Mouse (Mus musculus): ENCODE data around the gene Kif1bp. TPM values are rescaled to one million over a fixed set of nuclear protein-coding genes. Genes with fewer than 3 reads are reported as not detected.

Gene Kif1bp
- polyA plus RNA-seq, 1 experiment from 2014 or later, result 21.7 TPM

DNA sequence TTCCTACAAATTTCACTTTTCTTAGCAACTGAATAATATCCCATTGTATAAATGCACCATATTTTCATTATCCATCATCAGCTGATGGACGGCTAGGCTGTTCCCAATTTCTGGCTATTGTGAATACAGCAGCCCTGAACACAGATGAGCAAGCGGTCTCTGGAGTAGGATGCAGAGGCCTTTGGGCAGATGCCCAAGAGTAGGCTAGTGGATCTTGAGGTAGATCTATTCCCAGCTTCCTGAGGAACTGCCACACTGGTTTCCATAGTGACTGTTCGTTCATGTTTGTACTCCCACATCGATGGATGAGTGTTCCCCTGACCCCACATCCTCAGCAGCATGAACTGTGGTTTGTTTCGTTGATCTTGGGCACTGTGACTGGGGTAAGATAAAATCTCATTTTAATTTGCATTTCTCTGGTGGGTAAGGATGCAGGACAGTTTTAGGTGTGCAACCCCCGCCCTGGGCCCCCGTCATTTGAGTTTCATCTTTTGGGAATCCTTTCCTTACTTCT lies 27.4 kb downstream of the Kif1bp start:
- 81% methylated on average over 7 of the region's 7 CpGs for WGBS
- H3K4me1 ChIP-seq (replicated peaks; ENCODE audit: control insufficient read depth, insufficient read depth, low read length), result no peaks in the 10 kb centered on the region
- H3K9ac ChIP-seq (ENCODE audit: low read depth, low read length), result no peak overlapping the region
- no peaks in the 10 kb centered on the region for H3K9me3 ChIP-seq (ENCODE audit: control insufficient read depth)
- no peak for TF ChIP-seq CTCF (IDR thresholded peaks at IDR 0.05; ENCODE audit: low read depth)
- no peak overlapping the region for H3K4me2 ChIP-seq (replicated peaks; ENCODE audit: low read depth)
- no peaks in the 10 kb centered on the region; the same call in 1 of the 2 replicates for H3K36me3 ChIP-seq (ENCODE audit: control insufficient read depth, insufficient read depth)
- H3K27me3 ChIP-seq (replicated peaks; ENCODE audit: control insufficient read depth, insufficient read depth, low read length), result no peaks in the 10 kb centered on the region
- H3K27ac ChIP-seq (ENCODE audit: low read depth, low read length), result no peak overlapping the region
- no peak for ATAC-seq
- no peak overlapping the region for H3K4me3 ChIP-seq (ENCODE audit: low read depth, low read length)

GRCm38 (mm10) chr10:62549523-62550166 lies 28.6 kb downstream of the Kif1bp start:
- peak; percentile 80 for TF ChIP-seq CTCF (IDR thresholded peaks at IDR 0.05; ENCODE audit: low read depth)
- ATAC-seq, result peak; percentile 61; the same call in 1 of the 2 replicates
- Histone ChIP-seq H3K27me3 (replicated peaks; ENCODE audit: control insufficient read depth, insufficient read depth, low read length) (no peaks in the 10 kb centered on the region), H3K4me1 (replicated peaks; ENCODE audit: control insufficient read depth, insufficient read depth, low read length) (no peaks in the 10 kb centered on the region), H3K36me3 (ENCODE audit: control insufficient read depth, insufficient read depth) (no peaks in the 10 kb centered on the region; the same call in 1 of the 2 replicates), H3K9ac (ENCODE audit: low read depth, low read length) (no peak overlapping the region), H3K4me3 (ENCODE audit: low read depth, low read length) (no peak overlapping the region), H3K27ac (ENCODE audit: low read depth, low read length) (no peak overlapping the region), H3K4me2 (replicated peaks; ENCODE audit: low read depth) (no peak overlapping the region), H3K9me3 (ENCODE audit: control insufficient read depth) (no peaks in the 10 kb centered on the region)
- 22% methylated on average over 16 of the region's 16 CpGs for WGBS

DNA sequence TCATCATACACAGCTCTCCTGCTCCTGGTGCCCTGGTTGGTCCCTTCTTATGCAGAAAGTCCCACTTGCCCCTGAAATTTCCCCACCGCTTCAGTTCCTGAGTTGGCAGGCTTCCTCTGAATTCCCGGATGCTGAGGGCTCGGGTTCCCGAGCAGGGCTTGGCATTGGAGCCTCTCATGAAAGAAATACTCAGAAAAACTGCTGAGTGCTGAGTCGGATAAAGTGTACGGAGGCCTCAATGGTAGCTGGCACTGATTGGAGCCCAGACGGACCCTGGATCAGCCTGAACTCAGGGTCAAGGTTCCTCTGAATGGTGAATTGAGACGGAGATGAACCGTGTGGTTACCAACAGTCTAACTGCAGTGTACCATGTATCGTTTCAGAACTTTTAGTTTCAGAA lies 31.8 kb downstream of the Kif1bp start:
- ATAC-seq, result no peak
- Histone ChIP-seq H3K27ac (ENCODE audit: low read depth, low read length) (no peak overlapping the region), H3K9me3 (ENCODE audit: control insufficient read depth) (no peaks in the 10 kb centered on the region), H3K9ac (ENCODE audit: low read depth, low read length) (no peak overlapping the region), H3K36me3 (ENCODE audit: control insufficient read depth, insufficient read depth) (no peaks in the 10 kb centered on the region), H3K4me1 (replicated peaks; ENCODE audit: control insufficient read depth, insufficient read depth, low read length) (no peaks in the 10 kb centered on the region), H3K27me3 (replicated peaks; ENCODE audit: control insufficient read depth, insufficient read depth, low read length) (no peaks in the 10 kb centered on the region), H3K4me3 (ENCODE audit: low read depth, low read length) (no peak overlapping the region), H3K4me2 (replicated peaks; ENCODE audit: low read depth) (no peak overlapping the region)
- WGBS, result 55% methylated on average over 10 of the region's 10 CpGs
- no peak for TF ChIP-seq CTCF (IDR thresholded peaks at IDR 0.05; ENCODE audit: low read depth)

DNA sequence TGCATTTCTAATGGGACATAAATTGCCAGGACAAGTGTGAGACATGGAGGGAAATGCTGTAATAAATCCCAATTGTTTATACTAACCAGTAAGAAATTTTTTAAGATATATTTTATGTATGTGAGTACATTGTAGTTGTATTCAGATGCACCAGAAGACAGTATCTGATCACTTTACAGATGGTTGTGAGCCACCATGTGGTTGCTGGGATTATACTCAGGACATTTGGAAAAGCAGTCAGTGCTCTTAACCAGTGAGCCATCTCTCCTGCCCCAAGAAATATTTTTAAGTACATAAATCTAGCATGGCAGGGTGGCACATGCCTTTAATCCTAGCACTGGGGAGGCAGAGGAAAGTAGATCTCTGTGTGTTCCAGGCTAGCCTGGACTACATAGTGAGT lies 32.5 kb downstream of the Kif1bp start:
- Histone ChIP-seq H3K27me3 (replicated peaks; ENCODE audit: control insufficient read depth, insufficient read depth, low read length) (no peaks in the 10 kb centered on the region), H3K9me3 (ENCODE audit: control insufficient read depth) (no peaks in the 10 kb centered on the region), H3K9ac (ENCODE audit: low read depth, low read length) (no peak overlapping the region), H3K27ac (ENCODE audit: low read depth, low read length) (no peak overlapping the region), H3K4me1 (replicated peaks; ENCODE audit: control insufficient read depth, insufficient read depth, low read length) (no peaks in the 10 kb centered on the region), H3K36me3 (ENCODE audit: control insufficient read depth, insufficient read depth) (no peaks in the 10 kb centered on the region), H3K4me3 (ENCODE audit: low read depth, low read length) (no peak overlapping the region), H3K4me2 (replicated peaks; ENCODE audit: low read depth) (no peak overlapping the region)
- ATAC-seq, result no peak
- TF ChIP-seq CTCF (IDR thresholded peaks at IDR 0.05; ENCODE audit: low read depth), result peak; percentile 20; the same call in 1 of the 2 replicates

DNA sequence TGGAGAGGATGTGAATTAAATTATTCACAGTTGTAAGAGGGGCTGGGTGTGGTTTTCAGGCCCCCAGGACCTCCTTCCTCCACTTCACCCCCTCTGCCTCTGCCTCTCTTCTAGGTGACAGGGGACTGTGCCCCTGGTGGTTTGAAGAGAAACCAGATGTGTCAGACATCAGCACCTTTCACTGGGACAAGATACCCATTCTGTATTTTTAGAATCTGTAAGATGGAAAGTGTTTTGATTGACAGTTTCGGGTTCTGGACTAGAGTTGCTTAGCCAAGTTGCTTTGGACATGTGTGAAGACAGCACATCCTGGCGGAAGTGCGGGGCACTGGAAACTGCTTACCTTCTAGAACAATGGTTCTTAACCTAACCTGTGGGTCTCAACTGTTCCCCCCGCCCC lies 33.9 kb downstream of the Kif1bp start:
- H3K4me3 ChIP-seq (ENCODE audit: low read depth, low read length), result no peak overlapping the region
- H3K27me3 ChIP-seq (replicated peaks; ENCODE audit: control insufficient read depth, insufficient read depth, low read length), result no peaks in the 10 kb centered on the region
- no peak overlapping the region for H3K4me2 ChIP-seq (replicated peaks; ENCODE audit: low read depth)
- no peaks in the 10 kb centered on the region for H3K36me3 ChIP-seq (ENCODE audit: control insufficient read depth, insufficient read depth)
- ATAC-seq, result no peak
- no peak overlapping the region for H3K9ac ChIP-seq (ENCODE audit: low read depth, low read length)
- TF ChIP-seq CTCF (IDR thresholded peaks at IDR 0.05; ENCODE audit: low read depth), result no peak
- H3K9me3 ChIP-seq (ENCODE audit: control insufficient read depth), result no peaks in the 10 kb centered on the region
- no peak overlapping the region; the same call in 1 of the 2 replicates for H3K27ac ChIP-seq (ENCODE audit: low read depth, low read length)
- H3K4me1 ChIP-seq (replicated peaks; ENCODE audit: control insufficient read depth, insufficient read depth, low read length), result no peaks in the 10 kb centered on the region
- WGBS, result 91% methylated on average over 4 of the region's 4 CpGs

DNA sequence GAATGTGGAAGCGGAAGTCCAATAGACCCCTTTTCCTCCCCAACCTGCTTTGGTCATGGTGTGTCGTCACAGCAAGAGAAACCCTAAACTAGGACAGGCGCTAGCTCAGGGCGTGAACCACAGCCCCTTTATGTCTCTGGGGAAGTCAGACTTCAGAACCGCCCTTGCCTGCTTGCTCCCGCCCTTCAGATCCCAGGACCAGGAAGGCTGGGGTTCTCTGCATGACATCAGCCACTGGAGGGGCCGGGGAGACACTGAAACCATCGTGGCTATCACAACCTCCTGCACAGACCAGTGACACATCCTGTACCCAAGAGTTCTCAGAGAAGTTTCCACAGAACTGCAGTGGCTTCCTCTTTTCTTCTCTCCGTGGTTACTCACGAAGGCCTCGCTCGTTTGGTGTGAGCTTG lies 34.9 kb downstream of the Kif1bp start:
- no peaks in the 10 kb centered on the region for H3K27me3 ChIP-seq (replicated peaks; ENCODE audit: control insufficient read depth, insufficient read depth, low read length)
- ATAC-seq, result no peak
- H3K4me1 ChIP-seq (replicated peaks; ENCODE audit: control insufficient read depth, insufficient read depth, low read length), result no peaks in the 10 kb centered on the region
- no peak overlapping the region for H3K9ac ChIP-seq (ENCODE audit: low read depth, low read length)
- H3K4me3 ChIP-seq (ENCODE audit: low read depth, low read length), result no peak overlapping the region
- TF ChIP-seq CTCF (IDR thresholded peaks at IDR 0.05; ENCODE audit: low read depth), result no peak
- H3K4me2 ChIP-seq (replicated peaks; ENCODE audit: low read depth), result no peak overlapping the region
- WGBS, result 79% methylated on average over 12 of the region's 12 CpGs
- H3K36me3 ChIP-seq (ENCODE audit: control insufficient read depth, insufficient read depth), result no peaks in the 10 kb centered on the region
- H3K9me3 ChIP-seq (ENCODE audit: control insufficient read depth), result no peaks in the 10 kb centered on the region
- no peak overlapping the region for H3K27ac ChIP-seq (ENCODE audit: low read depth, low read length)

Data from intestine, postnatal 0 days (tissue).